Mouse (Mus musculus): ENCODE measurements at regions not wholly inside any gene's neighbourhood (a gene's known extent, or its start where the extent isn't known, plus 50 kb on each side); places are given as distances from the start of the nearest gene placed in this dataset.

DNA sequence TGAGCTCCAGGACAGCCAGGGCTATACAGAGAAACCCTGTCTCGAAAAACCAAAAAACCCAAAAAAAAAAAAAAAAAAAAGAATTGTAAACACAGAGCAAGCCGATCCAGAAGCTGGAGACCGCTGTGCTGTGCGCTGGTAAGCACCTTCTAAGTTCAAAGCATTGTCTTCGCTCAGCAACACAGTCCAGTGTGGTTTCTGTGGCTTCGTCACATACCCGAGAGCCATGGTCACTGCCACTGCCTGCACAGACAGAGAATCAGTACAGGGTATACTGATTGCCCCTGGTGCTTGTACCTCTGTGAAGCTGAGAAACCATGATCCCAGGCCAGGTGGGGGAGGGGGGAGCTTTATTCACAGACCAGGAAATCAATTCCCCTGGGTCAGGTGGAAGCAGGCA, 51.6 kb upstream of the Foxq1 start:
- Histone ChIP-seq H3K4me1 (no peaks in the 10 kb centered on the region), H3K9ac (no peak overlapping the region), H3K27ac (no peak overlapping the region), H3K36me3 (no peaks in the 10 kb centered on the region), H3K4me3 (no peak overlapping the region), H3K9me3 (replicated peaks) (no peaks in the 10 kb centered on the region), H3K27me3 (no peaks in the 10 kb centered on the region), H3K4me2 (replicated peaks) (no peak overlapping the region)
- ATAC-seq (ENCODE audit: low FRiP score): no peak
- WGBS: 90% methylated on average over 6 of the region's 7 CpGs

- Histone ChIP-seq H3K4me1 (no peaks in the 10 kb centered on the region), H3K36me3 (no peaks in the 10 kb centered on the region), H3K27ac (no peak overlapping the region), H3K27me3 (no peaks in the 10 kb centered on the region), H3K4me3 (no peak overlapping the region), H3K4me2 (replicated peaks) (no peak overlapping the region), H3K9me3 (replicated peaks) (no peaks in the 10 kb centered on the region), H3K9ac (no peak overlapping the region)
- ATAC-seq (ENCODE audit: low FRiP score): no peak
- WGBS: 90% methylated on average over 10 of the region's 10 CpGs
Measured at GRCm38 (mm10) chr13:31505386-31505785, 50.5 kb upstream of the Foxq1 start.
